Mouse (Mus musculus) stomach, postnatal 0 days (tissue): ENCODE results near the gene Crim1.

Experiments
- CTCF ChIP-seq: IDR thresholded peaks from 2 replicates; pipeline ENCODE4 v1.5.1; 2016; ENCODE audit warnings: antibody characterized with exemption, low read depth, mild to moderate bottlenecking, moderate library complexity
- EP300 ChIP-seq: optimal IDR thresholded peaks from 2 replicates; pipeline ENCODE3; 2016; ENCODE audit warnings: antibody characterized with exemption

GRCm38 (mm10) chr17:78199231-78199625 lies 820 bp upstream of the Crim1 start:
- no peak for TF ChIP-seq EP300
- no peak for TF ChIP-seq CTCF
